Comparison of ENCODE assay signal across 8 mouse cellular contexts in genomic region chr5:67096378-67096771, GRCm38 (mm10). TPM values are rescaled to one million over a fixed set of nuclear protein-coding genes. Genes with fewer than 3 reads are reported as not detected.
A peak's percentile ranks its signal among the peaks of the same experiment; 100 is the strongest.
DNase-seq lines count a peak whose midpoint lies in the region; ATAC-seq and TF ChIP-seq lines count a peak whose summit lies in the region.

No protein-coding gene starts in this region.

- peak; percentile 35 to 37 for DNase-seq in cerebellum, postnatal 10 days
- DNase-seq in adrenal gland, postnatal 36 days, result peak; percentile 33 to 54
- peak; percentile 16 to 32 for DNase-seq in heart, postnatal 14 days
- peak; percentile 10 for DNase-seq in liver
- no peak for DNase-seq in ovary, postnatal 10 days (ENCODE audit: low spot score)

- peak overlapping the region; percentile 39 for H3K4me3 ChIP-seq in small intestine, adult 2 months (ENCODE audit: low read depth, low read length)

- under 1% methylated on average over 28 of the region's 28 CpGs for WGBS in small intestine, adult 2 months

- H3K4me1 ChIP-seq in small intestine, adult 2 months (ENCODE audit: control insufficient read depth, insufficient read depth, insufficient read length, low read length), result no peaks in the 10 kb centered on the region

- TF ChIP-seq CTCF in small intestine, adult 2 months (IDR thresholded peaks at IDR 0.05; ENCODE audit: extremely low read depth, insufficient read length, insufficient replicate concordance, low read depth, low read length), result no peak

- TF ChIP-seq POLR2A in small intestine, adult 2 months (IDR thresholded peaks at IDR 0.05; ENCODE audit: low read depth, low read length), result no peak

- H3K36me3 ChIP-seq in small intestine, adult 2 months (ENCODE audit: control insufficient read depth, insufficient read depth, low read length), result no peaks in the 10 kb centered on the region

- no peak for ATAC-seq in cerebellum, adult (ENCODE audit: insufficient number of reproducible peaks, low FRiP score, low TSS enrichment)
- no peak for ATAC-seq in inflammation-experienced regulatory T-cells, adult 6 months

- intact Hi-C loops in heart, postnatal 14 days (cut with DNase I), result no loop called here

- no peak overlapping the region for H3K27ac ChIP-seq in small intestine, adult 2 months (ENCODE audit: insufficient read depth, low read depth, low read length)

- H3K27me3 ChIP-seq in small intestine, adult 2 months (ENCODE audit: control insufficient read depth, insufficient read depth, low read length), result peaks cover 66% of the 10 kb centered on the region

RNA-seq across cellular contexts. Expression of gene Phox2b, which starts 2.7 kb away (rescaled TPM):
- total RNA-seq in adrenal gland, postnatal 36 days (2021), result 10 to 100 TPM; 18.1 to 20.0 TPM
- not detected for total RNA-seq in heart, postnatal 14 days (2021)
- polyA plus RNA-seq in small intestine, adult 2 months (2012; rRNA removed), result 0.90 and 1.2 TPM in 2 replicates
- polyA plus RNA-seq in inflammation-experienced regulatory T-cells, adult 6 months (2017; shearing (Covaris generic)), result under 1 TPM in 1 of 3 experiments, not detected in 2; 0.24 TPM

Comparison
In these comparisons a context has a peak if more than half of its experiments do, and no peak if none do; other contexts are left out.
1. RNA of gene Phox2b, which starts 2.7 kb away (total RNA-seq): 18.1 to 20.0 TPM in adrenal gland, postnatal 36 days; not detected in heart, postnatal 14 days; every median in the first group is over 10 times any median in the second.